Mouse (Mus musculus): Measurements from ENCODE around the gene Pxn.

Gene Pxn

DNA sequence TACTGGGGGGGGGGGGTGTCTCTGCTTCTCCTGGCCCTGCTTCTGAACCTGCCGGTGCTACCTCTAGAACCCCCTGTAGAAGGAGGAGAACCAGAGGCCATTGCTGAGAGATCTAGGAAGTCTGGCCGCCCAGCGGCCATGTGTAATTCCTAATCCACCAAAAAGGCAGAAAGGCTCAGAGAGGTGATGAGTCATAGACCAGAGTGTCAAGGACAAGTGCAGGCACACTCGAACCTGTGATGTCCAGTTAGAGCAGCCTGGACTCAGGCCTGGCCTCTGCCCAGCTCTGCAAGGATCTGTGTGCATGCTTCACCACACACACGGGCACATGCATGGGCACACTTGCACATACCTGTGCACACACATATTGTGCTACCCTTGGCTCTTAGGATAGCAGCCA is 21.7 kb downstream of the Pxn start:
- peak in 1 of 2 experiments; percentile 3 for DNase-seq

DNA sequence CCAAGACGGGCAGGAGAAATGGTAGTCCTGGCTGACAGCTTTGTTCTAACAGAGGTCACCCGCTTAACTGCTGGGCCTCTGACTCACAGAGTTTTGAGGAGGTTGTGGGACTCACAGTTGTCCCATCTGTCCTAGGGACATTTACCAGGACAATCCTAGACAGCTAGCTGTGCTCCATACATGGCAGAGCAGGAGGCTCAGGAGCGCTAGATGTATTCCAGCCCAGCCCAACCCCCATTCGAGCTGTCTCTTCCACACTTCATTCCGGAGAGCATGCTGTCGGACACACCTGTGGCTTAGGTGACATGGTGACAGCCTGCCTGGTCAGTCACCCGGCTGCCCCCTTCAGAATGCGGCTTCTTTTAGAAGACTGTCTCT is 22.9 kb downstream of the Pxn start:
- peak in 1 of 2 experiments; percentile 2 for DNase-seq

DNA sequence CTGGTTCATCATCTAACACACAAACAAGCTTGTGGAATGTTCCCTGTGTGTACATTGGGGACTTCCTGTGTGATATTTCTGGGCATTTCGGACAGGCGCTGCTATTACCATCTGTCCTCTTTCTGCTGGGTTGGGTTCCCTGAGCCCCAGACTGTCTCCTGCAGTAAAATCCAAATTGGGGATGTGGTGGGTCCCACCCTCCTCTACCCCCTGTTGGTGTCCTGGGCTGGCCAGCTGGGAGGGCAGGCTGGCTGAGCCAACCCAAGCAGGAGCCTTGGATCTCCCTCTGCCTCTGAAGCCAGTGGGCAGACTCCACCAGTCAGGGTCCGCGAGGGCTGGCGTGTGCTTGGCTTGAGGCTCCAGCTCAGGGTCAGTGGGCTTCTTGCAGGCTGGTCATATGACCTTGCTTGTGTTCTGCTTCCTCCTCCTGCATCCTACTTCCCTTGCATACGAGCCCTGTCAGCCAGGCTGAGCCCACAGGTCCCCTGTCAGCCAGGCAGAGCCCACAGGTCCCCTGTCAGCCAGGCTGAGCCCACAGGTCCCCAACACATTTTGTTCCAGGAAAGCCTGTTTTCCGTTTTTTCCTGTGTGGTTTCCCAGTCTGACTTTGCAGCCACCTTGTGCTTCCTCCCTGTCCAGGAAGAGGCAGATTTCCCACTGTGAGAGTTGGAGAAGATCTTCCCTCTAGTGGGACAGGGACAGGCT is 23.4 kb downstream of the Pxn start:
- peak; percentile 14 to 71 for DNase-seq

DNA sequence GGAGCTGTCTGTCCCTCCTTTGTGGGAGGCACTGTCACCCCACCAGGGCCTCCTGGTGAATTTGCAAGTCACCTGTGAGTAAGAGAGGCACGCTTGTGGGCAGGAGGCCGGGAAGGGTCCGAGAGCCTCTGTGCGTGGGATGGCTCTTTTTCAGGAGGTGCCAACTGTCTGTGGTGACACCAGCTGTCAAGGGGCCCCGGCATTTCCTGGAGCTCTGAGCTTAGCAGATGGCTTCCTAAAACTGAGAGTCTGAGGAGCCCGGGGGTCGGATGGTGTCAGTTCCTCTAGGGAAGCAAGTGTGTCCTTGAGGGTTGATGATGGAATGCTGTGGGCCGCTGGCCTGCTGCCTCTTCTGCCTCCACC is 24.0 kb downstream of the Pxn start:
- peak; percentile 59 to 80 for DNase-seq

DNA sequence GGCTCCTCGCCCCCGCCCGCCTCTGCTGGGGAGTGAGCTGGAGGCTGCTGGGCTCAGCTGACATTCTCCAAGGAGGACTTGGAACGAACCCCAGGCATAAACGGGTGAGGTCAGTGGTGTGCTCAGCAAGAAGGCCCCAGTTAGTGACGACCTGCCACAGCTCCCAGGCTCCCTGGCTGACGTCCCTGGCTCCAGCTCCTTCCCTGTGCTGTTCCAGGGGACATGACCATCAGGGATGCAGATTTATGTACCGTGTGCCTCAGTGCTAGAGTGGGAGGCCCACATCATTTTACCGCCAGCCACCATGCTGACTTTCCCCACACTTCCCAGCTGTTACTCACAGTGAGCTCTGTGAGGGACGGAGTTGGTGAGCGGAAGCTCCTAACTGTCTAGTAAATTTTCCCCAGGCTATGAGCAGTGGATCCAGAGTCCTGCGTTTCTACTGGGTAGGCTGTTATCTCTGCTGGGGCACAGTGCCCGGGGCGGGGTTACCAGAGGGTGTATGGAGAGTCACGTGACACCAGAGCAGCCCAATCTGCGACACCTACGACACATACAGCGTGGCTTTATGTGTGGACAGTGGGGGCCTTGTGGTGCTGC is 25.3 kb downstream of the Pxn start:
- DNase-seq = peak; percentile 78 to 91

DNA sequence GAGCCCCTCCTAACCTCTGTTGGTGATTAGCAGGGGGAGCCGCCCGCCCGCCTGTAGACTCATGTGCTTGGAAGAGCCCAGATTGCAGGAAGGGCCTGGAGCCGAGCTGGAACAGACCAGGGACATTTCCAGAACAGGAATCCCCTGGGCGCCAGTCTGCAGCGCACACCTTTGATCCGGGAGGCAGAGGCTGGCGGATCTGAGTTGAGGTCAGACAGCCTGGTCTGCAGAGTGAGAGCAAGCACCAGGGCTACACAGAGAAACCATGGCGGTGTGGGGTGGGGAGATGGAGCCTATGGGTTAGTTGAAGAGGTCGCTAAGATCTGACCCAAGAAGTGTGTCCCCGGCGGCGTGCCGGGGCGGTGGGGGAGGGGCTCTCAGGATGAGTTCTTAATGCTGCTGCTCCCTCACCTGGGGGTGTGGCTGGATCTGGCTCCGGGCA is 27.8 kb downstream of the Pxn start:
- DNase-seq = peak; percentile 67 to 88

DNA sequence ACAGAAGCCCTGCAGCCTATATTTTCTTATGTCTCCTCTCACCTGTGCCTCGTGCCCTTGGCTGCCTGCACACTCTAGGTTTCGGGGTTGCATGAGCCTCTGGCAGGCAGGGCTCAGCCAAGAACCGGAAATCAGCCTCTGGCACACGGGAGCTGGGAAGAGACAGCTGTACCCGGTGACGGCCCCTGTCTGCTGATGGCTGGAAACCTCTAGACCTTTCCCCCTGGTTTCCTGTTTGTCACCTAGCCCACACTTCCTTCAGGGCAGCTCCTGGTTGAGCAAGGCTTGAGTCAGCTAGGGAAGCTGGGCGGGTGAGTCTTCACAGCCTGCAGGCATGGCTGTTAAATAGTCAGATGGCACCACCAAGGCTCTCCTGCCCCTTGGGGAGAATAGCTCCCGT is 28.4 kb downstream of the Pxn start:
- DNase-seq = peak; percentile 47 to 83

DNA sequence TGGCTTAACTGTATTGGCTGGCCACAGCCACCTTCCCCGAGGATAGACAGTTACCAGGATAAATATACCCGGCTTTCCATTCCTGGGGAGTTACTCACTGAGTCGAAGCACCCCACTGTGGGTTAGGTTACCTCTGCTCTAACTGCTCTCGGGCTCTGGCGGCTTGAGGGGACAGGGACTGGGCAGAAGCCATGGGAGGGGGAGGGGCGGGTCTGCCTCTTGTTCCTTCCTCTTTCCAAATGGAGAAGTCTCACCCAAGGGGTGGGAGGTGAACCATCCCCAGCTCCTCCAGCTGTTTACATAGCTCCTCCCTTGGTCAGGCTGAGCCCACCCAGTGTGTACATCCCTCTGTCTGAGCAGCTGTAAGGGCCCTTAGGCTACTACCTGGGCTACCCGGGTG is 29.2 kb downstream of the Pxn start:
- DNase-seq = peak; percentile 31 to 65

DNA sequence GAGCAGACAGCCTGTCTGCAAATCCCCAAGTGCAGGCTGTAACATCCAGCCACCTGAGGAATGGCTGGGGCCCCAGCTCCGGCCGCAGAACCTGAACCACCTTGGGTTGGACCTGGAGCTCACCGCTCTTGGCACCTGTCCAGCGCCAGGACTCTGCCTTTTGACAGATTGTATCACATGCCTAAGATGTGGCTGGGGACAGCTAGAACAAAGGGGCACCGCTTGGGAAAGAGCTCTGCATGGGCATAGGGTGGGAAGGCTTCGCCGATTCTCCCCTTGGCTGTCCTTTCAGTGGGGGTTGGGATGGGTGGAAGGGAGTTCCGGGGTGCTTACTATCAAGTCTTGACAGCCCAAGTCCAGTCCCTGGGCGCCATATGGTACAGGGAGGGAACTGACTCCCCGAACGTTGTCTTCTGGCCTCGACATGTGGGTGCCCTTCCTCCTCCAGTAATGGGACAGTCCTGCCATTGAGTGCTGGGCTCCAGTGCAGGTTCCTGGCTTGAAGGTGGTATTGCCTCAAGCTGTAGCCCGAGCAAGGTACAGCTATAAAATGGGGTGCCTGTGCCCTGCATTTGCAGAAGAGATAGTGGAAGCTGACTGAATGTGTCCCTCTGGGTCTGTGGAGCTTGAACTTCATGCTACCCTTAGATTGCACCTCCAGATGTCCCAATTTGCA is 31.7 kb downstream of the Pxn start:
- DNase-seq = peak; percentile 76 to 87

DNA sequence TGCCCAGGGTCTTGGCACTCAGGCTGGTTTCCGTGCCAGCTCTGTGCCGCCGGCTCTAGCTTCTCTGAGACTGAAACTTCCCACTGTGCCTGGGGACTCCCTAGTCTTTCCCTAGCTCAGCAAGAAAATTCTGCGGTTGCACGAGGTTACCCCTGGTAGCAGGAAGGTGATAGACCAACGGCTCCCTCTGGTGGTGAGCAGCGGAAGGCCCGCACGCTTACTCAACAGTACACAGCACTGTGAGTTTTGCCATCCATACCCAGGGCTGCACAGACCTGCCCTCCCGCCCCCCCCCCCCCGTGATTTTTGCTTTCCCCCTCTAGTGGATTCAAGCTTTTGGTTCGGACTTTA is 32.2 kb downstream of the Pxn start:
- DNase-seq = peak; percentile 94 to 98

DNA sequence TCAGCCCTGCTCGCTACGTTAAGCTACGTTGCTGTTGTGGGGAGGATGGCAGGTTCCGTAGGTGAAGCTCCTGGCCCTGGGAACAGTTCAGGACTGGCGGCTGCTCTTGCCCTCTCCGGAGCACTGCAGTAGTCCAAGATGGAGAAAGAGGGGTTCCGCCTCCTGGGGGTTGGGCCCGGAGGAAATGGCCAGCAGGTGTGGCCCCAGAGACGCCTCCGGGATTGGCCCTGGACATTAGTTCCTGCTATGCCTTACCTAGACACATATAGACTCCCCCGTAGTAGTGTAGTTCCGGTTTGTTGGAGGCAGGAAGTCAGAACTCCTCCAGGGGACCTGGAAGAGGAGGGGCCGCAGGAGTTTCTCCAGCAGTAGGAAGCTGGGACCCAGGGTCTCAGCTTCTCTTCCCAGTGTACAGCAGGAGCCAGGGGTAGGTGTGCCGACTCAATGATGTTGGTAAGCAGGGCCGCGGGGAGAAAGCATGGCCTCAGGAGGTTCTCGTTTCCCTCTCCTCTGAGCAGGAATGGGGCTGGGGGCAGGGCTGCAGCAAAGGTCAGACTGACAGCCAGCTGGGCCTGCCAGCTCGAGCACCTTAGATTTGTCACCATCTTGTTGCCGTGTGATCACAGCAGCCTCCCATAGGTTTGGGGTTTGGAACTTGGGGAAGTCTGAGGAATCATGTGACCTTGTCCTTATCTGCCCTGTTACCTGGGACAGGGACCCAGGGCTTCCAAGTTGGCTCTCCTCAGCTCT is 36.3 kb downstream of the Pxn start:
- DNase-seq = peak in 1 of 2 experiments; percentile 68

DNA sequence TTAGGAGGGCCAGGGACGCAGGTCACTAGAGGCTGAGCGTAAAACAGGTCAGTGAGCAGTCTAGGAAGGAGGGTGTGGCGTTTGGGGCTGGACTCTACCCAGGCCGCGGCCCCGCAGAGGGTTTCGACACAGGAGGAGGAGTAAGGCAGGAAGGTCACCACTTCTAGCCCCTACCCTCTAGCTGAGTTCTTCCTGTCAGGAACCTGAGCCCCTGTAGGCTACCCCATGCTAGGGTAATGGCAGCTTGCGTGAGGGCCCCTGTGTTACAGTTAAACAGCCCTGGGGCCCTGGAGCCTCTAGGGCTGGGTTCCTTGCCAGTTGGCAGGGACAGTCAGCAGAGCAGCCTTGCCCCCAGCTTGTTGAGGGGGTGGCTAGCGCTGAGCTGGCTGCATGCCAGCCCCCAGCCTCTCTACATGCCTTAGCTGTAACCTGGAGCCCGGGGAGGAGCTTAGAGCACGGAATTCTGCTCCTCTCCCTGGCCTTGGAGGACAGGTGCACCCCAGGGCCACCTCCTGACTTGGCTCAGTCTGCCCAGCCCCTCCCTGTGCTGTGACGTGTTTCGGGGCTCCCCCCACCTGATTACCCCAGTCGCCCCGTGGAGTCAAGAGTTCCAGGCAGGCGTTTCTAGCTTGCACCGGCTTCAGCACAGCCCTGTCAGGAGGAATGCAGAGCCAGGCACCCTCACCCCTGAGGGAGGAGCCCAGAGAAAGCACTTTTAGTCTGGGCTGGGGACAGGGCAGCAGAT is 37.2 kb downstream of the Pxn start:
- peak; percentile 83 to 96 for DNase-seq

DNA sequence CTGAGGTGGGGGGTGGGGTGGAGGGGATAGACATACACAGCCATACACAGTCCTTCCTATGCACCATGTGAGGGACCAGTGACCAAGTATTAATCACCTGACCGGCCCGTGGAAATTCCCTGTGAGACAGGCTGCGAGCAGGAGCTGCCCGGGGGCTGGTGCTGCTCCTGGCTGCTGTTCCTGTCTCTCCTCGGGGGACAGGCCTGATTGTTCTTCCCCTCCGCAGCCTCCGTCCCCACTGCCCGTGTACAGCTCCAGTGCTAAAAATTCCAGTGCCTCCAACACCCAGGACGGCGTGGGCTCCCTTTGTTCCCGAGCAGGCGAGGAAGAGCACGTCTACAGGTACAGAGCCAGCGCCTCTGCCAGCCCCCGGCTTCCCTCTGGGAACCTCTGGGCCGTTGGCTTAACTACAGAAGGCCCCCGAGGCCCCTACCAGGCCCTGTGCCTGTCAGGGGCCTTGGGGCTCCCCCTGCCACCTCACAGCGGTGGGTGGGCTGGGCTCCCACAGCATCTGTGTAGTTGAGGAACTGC is 38.2 kb downstream of the Pxn start:
- no peak for DNase-seq

DNA sequence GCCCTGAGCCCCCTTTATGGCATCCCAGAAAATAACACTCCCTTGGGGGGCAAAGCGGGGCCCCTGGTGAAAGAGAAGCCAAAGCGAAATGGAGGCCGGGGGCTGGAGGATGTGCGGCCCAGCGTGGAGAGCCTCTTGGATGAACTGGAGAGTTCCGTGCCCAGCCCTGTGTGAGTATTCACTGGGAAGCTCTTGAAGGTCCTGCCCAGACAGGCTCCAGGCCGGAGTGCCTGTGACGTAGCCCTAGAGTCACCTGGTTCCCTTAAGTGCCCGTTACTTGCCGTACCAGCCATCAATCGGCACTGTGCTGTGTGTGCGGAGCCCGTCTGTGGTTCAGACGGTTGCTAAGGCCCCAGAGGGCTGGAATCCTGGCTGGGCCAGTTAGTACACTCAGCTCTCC is 39.2 kb downstream of the Pxn start:
- DNase-seq = no peak

DNA sequence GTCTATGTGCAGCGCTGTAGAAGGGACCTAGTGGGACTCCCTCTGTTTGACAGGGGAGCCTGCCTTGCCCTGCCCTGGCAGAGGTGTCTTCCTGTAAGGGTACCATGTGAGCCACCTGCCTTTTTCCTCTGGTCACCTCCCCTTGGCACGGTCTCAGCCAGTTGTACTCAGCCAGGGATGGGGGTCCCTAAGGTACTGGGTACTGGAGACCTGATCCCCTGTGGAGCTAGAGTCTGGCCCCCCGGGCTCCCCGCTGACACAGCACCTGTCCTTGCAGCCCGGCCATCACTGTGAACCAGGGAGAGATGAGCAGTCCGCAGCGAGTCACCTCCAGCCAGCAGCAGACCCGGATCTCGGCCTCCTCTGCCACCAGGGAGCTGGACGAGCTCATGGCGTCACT is 40.1 kb downstream of the Pxn start:
- DNase-seq = no peak

DNA sequence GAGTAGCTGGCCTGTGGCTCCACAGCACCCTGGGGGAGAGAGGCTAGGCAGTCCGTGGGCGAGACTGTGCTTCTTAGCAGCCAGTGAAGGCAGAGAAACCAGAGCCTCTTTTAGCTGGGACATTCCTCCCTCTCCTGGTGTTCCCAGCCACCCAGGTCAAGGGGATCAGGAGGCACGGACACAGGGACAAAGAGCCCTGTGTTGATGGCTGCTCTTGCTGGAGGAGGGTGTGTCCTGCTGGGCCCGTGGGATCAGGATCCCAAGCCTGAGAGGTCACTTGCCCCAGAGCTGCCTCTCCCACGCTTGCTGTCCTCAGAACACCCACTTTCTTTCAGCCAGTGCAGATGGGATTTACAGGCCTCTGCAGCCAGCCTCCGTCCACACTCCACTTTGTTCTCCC is 40.5 kb downstream of the Pxn start:
- peak in 1 of 2 experiments; percentile 32 for DNase-seq

DNA sequence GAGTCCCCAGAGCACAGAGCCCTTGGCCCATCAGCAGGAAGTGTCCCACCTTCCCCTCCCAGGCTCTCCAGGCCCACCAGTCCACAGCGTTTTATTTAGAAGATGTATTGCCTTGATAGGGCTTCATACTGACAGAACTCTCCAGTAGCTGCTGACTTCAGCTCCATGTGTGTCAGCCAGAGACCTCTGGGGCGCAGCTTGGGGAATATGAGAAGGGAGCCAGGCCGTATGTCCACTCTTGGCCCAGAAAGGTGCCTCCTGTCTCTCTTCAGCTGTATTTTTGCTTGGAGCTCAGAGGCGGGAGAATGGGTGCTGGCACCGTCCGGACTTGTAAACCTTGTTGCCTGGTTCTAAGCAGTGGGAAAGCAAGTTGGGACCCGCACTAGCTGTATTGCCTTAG is 40.9 kb downstream of the Pxn start:
- DNase-seq = no peak

DNA sequence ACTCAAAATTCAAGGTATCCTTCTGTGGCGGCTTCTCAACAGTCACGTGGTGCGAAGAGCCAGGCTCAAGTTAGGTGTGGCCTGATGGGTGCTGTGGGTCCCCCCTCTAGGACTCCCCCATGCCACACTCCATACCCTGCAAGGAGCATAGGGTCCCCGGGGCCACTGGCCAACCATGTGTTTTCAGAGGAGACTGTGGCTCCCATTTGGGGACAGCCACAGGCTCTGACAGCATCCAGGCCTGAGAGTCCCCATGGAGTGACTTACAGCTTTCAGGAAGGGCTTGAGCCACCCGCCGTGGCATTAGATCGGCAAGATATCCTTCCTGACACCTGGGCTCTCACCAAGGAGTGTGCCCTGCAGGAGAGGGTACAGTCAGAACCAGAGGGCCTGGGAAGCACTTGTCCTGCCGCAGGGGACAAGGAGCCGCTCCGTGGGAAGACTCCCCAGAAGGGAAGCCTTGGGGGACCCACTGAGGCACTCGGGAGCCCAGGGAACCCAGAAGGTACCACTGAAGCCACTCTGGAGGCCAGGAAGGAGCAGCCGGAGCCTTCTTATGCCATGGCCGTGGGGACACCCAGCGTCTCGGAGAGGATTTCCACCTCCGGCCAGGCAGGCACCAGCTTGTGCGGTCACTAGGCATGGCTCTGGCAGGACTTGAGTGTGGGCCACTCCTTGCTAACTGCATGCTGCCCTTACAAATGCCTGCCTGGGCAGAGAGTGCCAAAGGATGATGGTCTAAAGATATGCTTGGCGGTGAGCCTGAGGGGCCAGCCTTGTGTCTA is 42.2 kb downstream of the Pxn start:
- no peak for DNase-seq

DNA sequence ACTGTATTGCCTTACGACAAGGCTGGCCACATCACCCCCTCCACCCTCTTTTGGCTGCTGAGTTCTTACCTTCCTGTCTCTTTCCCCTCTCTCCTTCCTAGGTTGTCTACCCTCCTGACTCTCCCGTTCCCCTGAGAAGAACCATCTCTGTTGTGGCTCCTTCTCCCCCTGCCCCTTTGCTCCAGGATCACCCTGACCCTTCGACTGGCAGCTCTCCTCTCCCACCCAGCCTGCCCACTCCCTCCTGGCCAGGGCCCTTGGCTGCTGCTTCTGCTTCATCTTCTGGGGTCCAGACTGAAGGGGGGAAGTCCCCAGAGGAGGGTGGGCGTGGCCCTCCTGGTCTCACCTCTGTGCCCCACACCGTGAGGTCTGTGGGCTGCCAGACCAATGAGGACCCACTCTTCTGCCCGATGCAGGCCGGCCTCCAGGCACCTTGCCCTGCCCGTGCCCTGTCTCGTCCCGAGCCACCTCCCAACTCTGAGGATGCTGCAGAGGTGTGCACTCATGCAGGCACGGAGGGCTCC is 44.1 kb downstream of the Pxn start:
- DNase-seq = no peak

DNA sequence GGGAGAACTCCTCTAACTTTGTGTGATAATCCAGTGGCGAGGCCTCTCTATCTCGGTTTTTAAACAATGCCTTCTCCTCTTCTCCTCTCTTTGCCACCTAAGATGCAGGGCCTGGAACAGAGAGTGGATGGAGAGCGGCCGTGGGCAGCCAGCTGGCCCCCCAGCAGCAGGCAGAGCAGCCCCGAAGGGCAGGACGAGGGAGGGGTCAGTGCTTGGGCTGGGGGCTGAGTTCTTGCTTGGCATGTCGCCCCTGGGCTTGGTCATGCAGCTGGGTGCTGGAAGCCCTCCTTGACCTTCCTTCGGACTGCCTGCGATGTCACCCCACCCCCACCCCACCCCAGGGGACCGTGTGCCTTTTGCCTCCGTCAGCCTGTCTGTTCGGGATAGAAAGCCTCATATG is 44.9 kb downstream of the Pxn start:
- DNase-seq = no peak

DNA sequence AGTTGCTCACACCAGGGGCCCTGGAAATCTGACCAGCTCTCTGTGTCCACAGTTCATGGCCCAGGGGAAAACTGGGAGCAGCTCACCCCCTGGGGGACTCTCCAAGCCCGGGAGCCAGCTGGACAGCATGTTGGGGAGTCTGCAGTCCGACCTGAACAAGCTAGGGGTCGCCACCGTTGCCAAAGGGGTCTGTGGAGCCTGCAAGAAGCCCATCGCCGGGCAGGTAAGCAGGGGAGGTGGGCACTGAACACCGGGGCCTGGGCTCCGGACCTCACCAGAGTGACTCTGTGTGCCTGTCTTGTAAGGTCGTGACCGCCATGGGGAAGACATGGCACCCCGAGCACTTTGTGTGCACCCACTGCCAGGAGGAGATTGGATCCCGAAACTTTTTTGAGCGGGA is 45.3 kb downstream of the Pxn start:
- DNase-seq = no peak
